Mouse (Mus musculus) embryonic facial prominence, embryonic 11.5 days (tissue): ENCODE results near the gene Kcnt2. TPM values are rescaled to one million over a fixed set of nuclear protein-coding genes. Genes with fewer than 3 reads are reported as not detected.

Experiments
- ATAC-seq: fragments of 200-750 bp; cut with Nextera tagmentation; replicated peaks from 2 replicates; pipeline ENCODE4 v1.8.0; 2017; ENCODE audit warnings: low read depth; ENCODE audit not compliant: insufficient number of reproducible peaks, low FRiP score, low TSS enrichment
- DNase-seq: peaks from one replicate; pipeline ENCODE4 v3.0.0-alpha.2; 2015; ENCODE audit warnings: low spot score
- H3K27ac ChIP-seq: fragments of 300-500 bp; sonication (generic); replicated peaks from 2 replicates; pipeline ENCODE4 v1.5.1; 2014; ENCODE audit warnings: mild to moderate bottlenecking, low read depth, low read length, control low read depth
- H3K27me3 ChIP-seq: fragments of 300-500 bp; sonication (generic); 2 replicates; pipeline ENCODE4 v1.6.1; 2014; ENCODE audit warnings: mild to moderate bottlenecking, low read length, moderate library complexity, mixed read lengths; ENCODE audit not compliant: control insufficient read depth, insufficient read depth
- H3K36me3 ChIP-seq: fragments of 300-500 bp; sonication (generic); replicated peaks from 2 replicates; pipeline ENCODE4 v1.6.1; 2014; ENCODE audit warnings: low read depth, mild to moderate bottlenecking, low read length, moderate library complexity, mixed read lengths; ENCODE audit not compliant: control insufficient read depth, insufficient read depth
- H3K4me1 ChIP-seq: fragments of 300-500 bp; sonication (generic); 2 replicates; pipeline ENCODE4 v1.6.1; 2014; ENCODE audit warnings: low read length, mixed read lengths; ENCODE audit not compliant: control insufficient read depth, insufficient read depth
- H3K4me2 ChIP-seq: fragments of 300-500 bp; sonication (generic); 2 replicates; pipeline ENCODE4 v1.6.1; 2014; ENCODE audit warnings: low read depth, mild to moderate bottlenecking, control low read depth, low read length, moderate library complexity
- H3K4me3 ChIP-seq: fragments of 300-500 bp; sonication (generic); 2 replicates; pipeline ENCODE4 v1.5.1; 2014; ENCODE audit warnings: low read depth, low read length, control low read depth
- H3K9ac ChIP-seq: fragments of 300-500 bp; sonication (generic); replicated peaks from 2 replicates; pipeline ENCODE4 v1.6.1; 2014; ENCODE audit warnings: mild to moderate bottlenecking, control low read depth, low read length
- H3K9me3 ChIP-seq: fragments of 300-500 bp; sonication (generic); replicated peaks from 2 replicates; pipeline ENCODE4 v1.6.1; 2016; ENCODE audit warnings: mild to moderate bottlenecking, low read length, inconsistent platforms, mixed read lengths; ENCODE audit not compliant: control insufficient read depth
- WGBS: fragments of 180-500 bp; shearing (Covaris S2); extraction: QIAGEN DNeasy Blood & Tissue Kit; methylation state at CpG from one replicate; pipeline ENCODE4 v1.1.7; 2014; 5-methylcytosine and 5-hydroxymethylcytosine counted together
- polyA plus RNA-seq: library from polyadenylated mRNA; unstranded; fragments of >200 nt; fragmentation: Nextera tagmentation; extraction: Ambion mirVana; gene quantifications from 2 replicates; pipeline ENCODE4 v1.2.1, GENCODE M21; 2014

The Kcnt2 gene
- polyA plus RNA-seq, 1 experiment from 2014 or later = 0.56 TPM

DNA sequence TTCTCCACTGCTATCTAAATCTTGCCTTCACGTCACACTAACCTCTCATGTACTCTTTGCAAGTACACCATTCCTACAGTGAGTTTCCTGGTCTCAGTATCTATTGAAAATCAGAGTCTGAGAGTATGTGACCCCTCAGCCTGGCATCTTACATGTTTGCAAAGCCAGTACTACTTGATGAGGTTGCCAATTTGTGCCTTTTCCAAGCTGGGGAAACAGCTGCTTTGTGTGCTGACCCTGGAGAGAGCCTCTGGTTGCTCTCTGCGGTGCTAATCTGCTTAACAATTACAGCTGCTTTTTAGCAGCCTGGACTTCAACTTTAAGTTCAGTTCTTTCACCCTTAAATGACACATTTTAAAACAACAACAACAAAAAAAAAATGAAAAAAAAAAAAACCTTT, 133.6 kb downstream of the Kcnt2 start:
- WGBS = 62% methylated on average over 2 of the region's 2 CpGs
- Histone ChIP-seq H3K9ac (no peak overlapping the region), H3K36me3 (no peaks in the 10 kb centered on the region), H3K4me1 (no peaks in the 10 kb centered on the region), H3K27ac (no peak overlapping the region), H3K4me2 (no peak overlapping the region), H3K27me3 (no peaks in the 10 kb centered on the region), H3K4me3 (no peak overlapping the region), H3K9me3 (no peaks in the 10 kb centered on the region)
- DNase-seq (no peak), ATAC-seq (no peak)

DNA sequence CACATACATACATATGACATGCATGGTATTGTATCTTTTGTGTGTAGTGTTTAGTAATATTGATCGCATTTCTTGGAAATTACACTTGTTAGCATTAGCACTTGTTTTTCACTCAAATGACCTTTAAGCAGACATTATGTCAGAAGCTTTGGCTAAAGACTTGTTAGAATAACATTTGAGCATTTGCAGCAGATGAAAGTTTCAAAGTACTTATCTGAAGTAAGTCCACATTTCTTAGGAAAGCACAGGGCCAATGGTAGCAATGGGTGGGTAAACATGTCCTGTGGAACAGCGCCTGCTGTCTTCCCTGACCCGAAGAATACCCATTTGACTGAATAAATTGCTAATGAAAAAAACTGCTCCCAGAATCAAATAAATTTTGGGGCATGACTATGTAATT, 135.1 kb downstream of the Kcnt2 start:
- Histone ChIP-seq H3K27me3 (no peaks in the 10 kb centered on the region), H3K4me3 (no peak overlapping the region), H3K4me1 (no peaks in the 10 kb centered on the region), H3K9me3 (no peaks in the 10 kb centered on the region), H3K27ac (no peak overlapping the region), H3K36me3 (no peaks in the 10 kb centered on the region), H3K4me2 (no peak overlapping the region), H3K9ac (no peak overlapping the region)
- no peak for DNase-seq
- WGBS = 87% methylated on average over 3 of the region's 3 CpGs
- ATAC-seq = no peak

DNA sequence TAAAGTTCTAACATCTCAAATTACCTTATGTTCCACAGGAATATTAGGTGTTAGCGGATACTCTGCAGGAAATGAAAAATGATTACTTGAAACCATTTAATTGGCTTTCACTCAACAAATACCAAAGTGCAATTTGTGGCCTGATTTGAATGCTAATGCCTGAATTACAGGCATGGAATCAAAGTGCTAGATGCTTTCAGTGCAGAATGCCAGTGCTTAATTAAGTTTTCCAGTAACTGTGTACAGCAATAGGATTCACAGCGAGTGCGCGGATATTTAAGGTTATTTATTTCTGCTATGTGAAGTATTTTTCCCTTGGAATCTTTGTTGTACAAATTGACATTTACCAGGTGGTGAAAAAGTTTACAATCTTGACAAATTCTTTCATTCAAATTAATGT, 144.3 kb downstream of the Kcnt2 start:
- Histone ChIP-seq H3K4me1 (no peaks in the 10 kb centered on the region), H3K4me2 (no peak overlapping the region), H3K4me3 (no peak overlapping the region), H3K9me3 (no peaks in the 10 kb centered on the region), H3K9ac (no peak overlapping the region), H3K27me3 (no peaks in the 10 kb centered on the region), H3K36me3 (no peaks in the 10 kb centered on the region), H3K27ac (no peak overlapping the region)
- 89% methylated on average over 4 of the region's 4 CpGs for WGBS
- ATAC-seq = no peak
- no peak for DNase-seq

DNA sequence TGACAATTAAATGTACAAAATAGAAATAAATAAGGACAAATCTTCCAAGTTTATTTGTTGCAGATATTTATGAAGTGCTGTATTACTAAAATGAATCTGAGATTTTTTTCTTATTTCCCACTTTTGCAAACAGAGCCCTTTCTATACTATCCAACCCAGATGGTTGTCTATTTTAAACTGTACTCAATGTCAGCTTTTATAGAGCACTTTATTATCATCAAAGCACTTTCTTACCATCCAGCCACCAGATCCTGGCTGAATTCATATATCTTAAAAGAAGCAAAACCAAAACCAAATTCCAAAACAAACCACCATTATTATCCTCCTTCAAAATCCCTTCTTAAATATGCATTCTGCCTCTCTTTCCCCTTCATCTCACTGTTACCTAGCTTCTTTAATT, 151.8 kb downstream of the Kcnt2 start:
- DNase-seq (no peak), ATAC-seq (no peak)
- no peaks in the 10 kb centered on the region for H3K9me3 ChIP-seq
- no peak overlapping the region for H3K27ac ChIP-seq
- no peaks in the 10 kb centered on the region for H3K4me1 ChIP-seq
- no peaks in the 10 kb centered on the region for H3K27me3 ChIP-seq
- H3K4me2 ChIP-seq = no peak overlapping the region
- H3K9ac ChIP-seq = no peak overlapping the region
- no peak overlapping the region for H3K4me3 ChIP-seq
- no peaks in the 10 kb centered on the region for H3K36me3 ChIP-seq

DNA sequence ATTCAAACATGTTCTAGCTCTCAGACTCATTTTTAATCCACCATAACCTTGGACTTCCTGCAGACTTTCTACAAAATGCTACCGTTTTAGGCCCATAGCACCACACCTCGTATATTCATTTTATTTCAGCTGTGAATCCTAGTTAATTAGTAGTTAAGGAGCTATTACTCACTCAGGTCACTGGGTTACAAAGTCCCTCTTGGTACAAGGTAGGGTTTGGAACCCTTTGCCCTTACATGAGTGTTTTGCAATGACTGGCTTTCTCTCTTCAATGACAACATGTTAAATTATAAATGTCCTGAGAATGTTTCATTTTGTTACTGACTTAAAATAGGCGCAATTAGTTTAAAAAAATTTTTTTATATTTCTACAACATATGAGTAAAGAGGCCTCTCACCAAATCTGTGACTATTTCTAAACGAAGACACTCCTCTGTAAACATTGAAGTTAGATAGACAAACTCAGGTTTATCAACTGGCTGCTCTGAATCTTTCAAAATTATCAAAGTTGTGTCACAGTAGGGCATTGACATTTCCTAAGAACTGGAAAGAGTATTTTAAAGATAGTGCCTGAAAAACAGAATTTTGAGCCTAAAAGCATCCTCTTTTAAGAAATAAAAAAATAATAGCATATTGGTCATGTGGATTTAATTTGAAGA, 160.8 kb downstream of the Kcnt2 start:
- H3K4me1 ChIP-seq = no peaks in the 10 kb centered on the region
- no peak overlapping the region for H3K4me3 ChIP-seq
- no peaks in the 10 kb centered on the region for H3K36me3 ChIP-seq
- no peak overlapping the region for H3K27ac ChIP-seq
- no peak overlapping the region for H3K4me2 ChIP-seq
- no peaks in the 10 kb centered on the region for H3K9me3 ChIP-seq
- H3K27me3 ChIP-seq = no peaks in the 10 kb centered on the region
- no peak overlapping the region for H3K9ac ChIP-seq
- no peak for ATAC-seq
- no peak for DNase-seq
- 89% methylated on average over 4 of the region's 4 CpGs for WGBS

DNA sequence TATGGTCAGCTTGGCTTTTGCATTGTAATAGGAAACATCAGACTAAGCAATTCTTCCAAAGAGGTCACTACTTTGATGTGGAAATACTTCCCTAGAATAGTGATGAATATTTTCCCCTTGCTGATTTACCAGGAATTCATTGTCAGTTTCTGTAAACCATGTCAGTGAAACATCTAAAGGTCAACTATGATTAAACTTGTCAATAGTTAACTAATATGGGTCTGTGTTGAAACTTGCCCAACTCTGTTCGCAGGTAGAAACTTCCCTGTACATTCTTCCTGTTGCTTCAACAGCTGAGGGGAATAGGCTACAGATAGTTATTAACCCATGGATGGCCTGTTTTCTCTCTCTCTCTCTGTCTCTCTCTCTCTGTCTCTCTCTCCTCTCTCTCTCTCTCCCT, 169.8 kb downstream of the Kcnt2 start:
- Histone ChIP-seq H3K9ac (no peak overlapping the region), H3K4me2 (no peak overlapping the region), H3K27me3 (no peaks in the 10 kb centered on the region), H3K9me3 (no peaks in the 10 kb centered on the region), H3K36me3 (no peaks in the 10 kb centered on the region), H3K4me3 (no peak overlapping the region), H3K27ac (no peak overlapping the region), H3K4me1 (no peaks in the 10 kb centered on the region)
- ATAC-seq (no peak), DNase-seq (no peak)
- whole genome bisulfite sequencing = 68% methylated on average over 1 of the region's 1 CpGs

DNA sequence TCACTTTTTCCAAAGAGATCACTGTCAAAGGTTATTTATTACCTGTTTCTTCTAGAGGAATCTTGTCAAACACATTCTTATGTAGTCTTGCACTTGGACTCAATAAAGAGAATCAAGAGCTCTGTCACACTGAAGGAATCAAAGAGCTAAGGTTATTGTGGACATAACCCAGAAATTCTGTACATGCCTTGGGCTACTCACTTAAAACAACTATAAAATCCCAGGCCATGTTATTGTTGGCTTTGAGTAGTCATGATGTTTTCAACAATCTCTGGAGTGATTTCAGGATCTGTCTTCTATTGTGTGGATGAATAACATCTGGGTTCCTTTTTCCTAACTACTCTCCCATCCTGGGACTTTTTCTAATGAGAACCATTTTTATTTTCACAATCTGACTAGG, 177.0 kb downstream of the Kcnt2 start:
- H3K27me3 ChIP-seq = no peaks in the 10 kb centered on the region
- no peak overlapping the region for H3K27ac ChIP-seq
- no peaks in the 10 kb centered on the region for H3K4me1 ChIP-seq
- no peak overlapping the region for H3K9ac ChIP-seq
- no peak overlapping the region for H3K4me2 ChIP-seq
- ATAC-seq = no peak
- no peak for DNase-seq
- no peaks in the 10 kb centered on the region for H3K9me3 ChIP-seq
- no peak overlapping the region for H3K4me3 ChIP-seq
- no peaks in the 10 kb centered on the region for H3K36me3 ChIP-seq

DNA sequence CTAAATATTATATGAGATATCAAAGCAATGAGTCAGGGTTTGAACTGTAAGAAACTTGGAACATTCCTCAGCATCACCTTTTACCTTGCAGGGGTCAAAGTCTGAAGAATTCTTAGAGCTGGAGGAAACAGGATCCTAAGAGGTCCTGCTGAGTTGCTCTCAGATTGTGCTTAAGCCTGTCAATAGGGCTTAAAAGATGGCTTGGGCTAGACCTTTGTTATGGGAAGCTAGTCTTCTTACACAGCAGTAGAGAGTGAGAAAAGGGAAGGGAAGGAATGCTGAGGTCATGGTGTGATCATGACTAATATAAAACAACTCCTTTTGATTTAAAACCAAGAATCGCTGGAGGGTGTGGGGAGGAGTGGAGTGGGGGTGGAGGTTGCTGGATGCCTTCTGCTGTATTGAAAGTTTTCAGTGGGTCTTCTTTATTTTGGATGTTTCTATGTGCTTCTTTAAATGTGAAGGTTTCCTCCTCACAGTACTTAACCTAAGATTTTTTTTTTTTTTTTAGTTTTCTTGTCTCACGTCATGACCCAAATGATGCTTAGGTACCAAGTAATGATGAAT, 183.4 kb downstream of the Kcnt2 start:
- DNase-seq (no peak), ATAC-seq (no peak)
- no peaks in the 10 kb centered on the region for H3K36me3 ChIP-seq
- no peak overlapping the region for H3K4me2 ChIP-seq
- H3K4me1 ChIP-seq = no peaks in the 10 kb centered on the region
- no peak overlapping the region for H3K27ac ChIP-seq
- no peak overlapping the region for H3K9ac ChIP-seq
- no peak overlapping the region for H3K4me3 ChIP-seq
- H3K9me3 ChIP-seq = no peaks in the 10 kb centered on the region
- WGBS = 27% methylated on average over 2 of the region's 2 CpGs
- H3K27me3 ChIP-seq = no peaks in the 10 kb centered on the region
